Mouse (Mus musculus) G1E (cell line): ENCODE data around the gene Lmcd1. TPM values are rescaled to one million over a fixed set of nuclear protein-coding genes. Genes with fewer than 3 reads are reported as not detected.
"Not testable (repeated sequence)": the region's sequence is repeated elsewhere in the genome, so short reads cannot be mapped to it uniquely, and the experiment has no call there.

Experiments used
- ATAC-seq: 2 replicates; pipeline ENCODE4 v1.8.0; 2016; ENCODE audit warnings: mild to moderate bottlenecking; ENCODE audit not compliant: insufficient number of reproducible peaks, poor library complexity, low FRiP score, severe bottlenecking; ENCODE audit errors: extremely low read depth
- DNase-seq: peaks from one replicate; pipeline ENCODE4 v3.0.0; 2012; ENCODE audit warnings: low spot score
- H3K27me3 ChIP-seq: 2 replicates; pipeline ENCODE4 v1.6.1; 2012; ENCODE audit warnings: mild to moderate bottlenecking, low read length, inconsistent platforms; ENCODE audit not compliant: insufficient read depth
- H3K36me3 ChIP-seq: replicated peaks from 2 replicates; pipeline ENCODE3; 2012; ENCODE audit warnings: mild to moderate bottlenecking, inconsistent platforms
- H3K4me1 ChIP-seq: 2 replicates; pipeline ENCODE4 v1.6.1; 2012; ENCODE audit warnings: low read depth, low read length, inconsistent platforms, mixed read lengths; ENCODE audit not compliant: insufficient read depth
- H3K4me3 ChIP-seq: 2 replicates; pipeline ENCODE4 v1.5.1; 2012; ENCODE audit warnings: low read depth, mild to moderate bottlenecking, inconsistent platforms, low read length, moderate library complexity, mixed read lengths
- H3K9me3 ChIP-seq: replicated peaks from 2 replicates; pipeline ENCODE4 v1.6.1; 2012; ENCODE audit warnings: inconsistent platforms
- CTCF ChIP-seq: IDR thresholded peaks from 2 replicates; pipeline ENCODE4 v1.5.1; 2012; ENCODE audit warnings: low read depth, low read length, inconsistent platforms, mixed read lengths
- GATA1 ChIP-seq: IDR thresholded peaks from 2 replicates; pipeline ENCODE4 v1.6.1; 2012; ENCODE audit warnings: borderline replicate concordance, low read length, inconsistent platforms, mixed read lengths
- GATA2 ChIP-seq: IDR thresholded peaks from 2 replicates; pipeline ENCODE4 v1.6.1; 2012; ENCODE audit warnings: low read depth, low read length, inconsistent platforms, borderline replicate concordance
- POLR2AphosphoS5 ChIP-seq: IDR thresholded peaks from 2 replicates; pipeline ENCODE4 v1.6.1; 2012; ENCODE audit warnings: low read depth, low read length, inconsistent platforms; ENCODE audit not compliant: insufficient replicate concordance
- TAL1 ChIP-seq: conservative IDR thresholded peaks from 2 replicates; pipeline ENCODE4 v1.6.1; 2012; ENCODE audit warnings: low read depth, low read length, inconsistent platforms, mixed read lengths
- polyA plus RNA-seq: library from polyadenylated mRNA; stranded (reverse); fragments of >175 nt; gene quantifications from 2 replicates; pipeline ENCODE4 v1.2.3, GENCODE M21; 2012
- total RNA-seq, 2 experiments: library from RNA; stranded (forward) in 1 of 2; stranded (reverse) in 1 of 2; fragments of 200-1000 nt in 1 of 2; fragments of >200 nt in 1 of 2; fragmentation: Nextera tagmentation in 1 of 2; gene quantifications; 2 replicates each; pipeline ENCODE4 v1.2.3; 2014 to 2017

Gene Lmcd1
- not detected in 2 replicates for total RNA-seq (2014; fragmentation: Nextera tagmentation)
- total RNA-seq (2017) = 0.11 TPM in 1 of 2 replicates, not detected in the other
- not detected in 2 replicates for polyA plus RNA-seq

GRCm38 (mm10) chr6:112273501-112274205 lies at the start of gene Lmcd1:
Gene Lmcd1, plus strand, starts transcription at chr6:112273758.
- Histone ChIP-seq H3K27me3 (no peaks in the 10 kb centered on the region), H3K36me3 (no peaks in the 10 kb centered on the region), H3K9me3 (peaks cover 57% of the 10 kb centered on the region), H3K4me3 (no peak within 1 kb of the TSS), H3K4me1 (no peaks in the 10 kb centered on the region)
- ATAC-seq = no peak
- TF ChIP-seq GATA2 (no peak), GATA1 (no peak), POLR2AphosphoS5 (no peak), CTCF (no peak), TAL1 (no peak)
- no peak for DNase-seq

DNA sequence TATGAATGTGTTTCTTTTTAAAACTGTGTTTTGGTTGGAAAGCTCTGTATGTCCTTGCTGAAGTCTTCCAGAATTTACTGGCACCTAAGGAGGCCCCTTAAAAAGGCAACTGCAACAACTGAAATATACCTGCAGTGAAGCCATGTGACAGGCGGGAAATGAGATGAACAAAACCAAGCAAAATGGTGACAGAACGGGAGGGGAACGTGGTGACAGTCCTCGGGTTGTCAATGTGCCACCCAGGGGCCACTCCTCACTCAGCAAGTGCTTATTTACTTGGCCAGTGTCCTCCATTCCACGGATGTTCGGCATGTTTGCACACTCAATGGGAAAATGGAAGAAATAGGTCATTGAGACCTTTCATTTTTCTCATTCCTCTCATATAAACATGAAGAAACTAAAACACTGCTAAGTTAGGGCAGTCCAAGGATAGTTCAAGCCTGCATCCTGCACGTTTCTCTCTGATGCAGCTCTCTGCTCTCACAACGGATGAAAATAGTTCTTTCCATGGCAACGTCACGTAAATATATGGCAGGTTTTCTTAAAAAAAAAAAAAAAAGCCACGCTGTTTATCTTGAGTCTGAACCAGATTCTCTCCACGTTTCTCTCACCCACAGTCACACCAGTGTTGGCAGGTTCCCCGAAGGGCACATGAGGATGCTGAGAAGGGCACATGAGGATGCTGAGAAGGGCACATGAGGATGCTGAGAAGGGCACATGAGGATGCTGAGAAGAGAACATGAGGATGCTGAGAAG lies 49.5 kb upstream of the Lmcd1 start:
- TF ChIP-seq GATA1 (no peak), TAL1 (no peak), POLR2AphosphoS5 (no peak), CTCF (no peak), GATA2 (no peak)
- ATAC-seq (no peak), DNase-seq (no peak)
- Histone ChIP-seq H3K4me1 (no peaks in the 10 kb centered on the region), H3K36me3 (no peaks in the 10 kb centered on the region), H3K27me3 (no peaks in the 10 kb centered on the region), H3K9me3 (peaks cover 34% of the 10 kb centered on the region), H3K4me3 (no peak overlapping the region)

DNA sequence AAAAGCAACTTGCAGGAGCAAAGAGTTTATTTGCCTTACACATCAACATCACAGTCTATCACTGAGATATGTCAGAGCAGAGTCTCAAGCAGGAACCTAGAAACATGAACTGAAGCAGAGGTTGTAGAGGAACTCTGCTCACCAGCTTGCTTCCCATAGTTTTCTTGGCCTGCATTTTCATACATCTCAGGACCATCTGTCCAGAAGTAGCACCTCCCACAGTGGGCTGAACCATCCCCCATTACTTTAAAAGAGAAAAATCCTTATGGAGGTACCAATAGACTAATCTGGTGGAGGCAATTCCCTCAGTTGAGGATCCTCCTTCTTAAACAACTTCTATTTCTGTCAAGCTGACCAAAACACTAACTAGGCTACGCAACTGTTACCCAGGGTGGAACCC lies 36.8 kb upstream of the Lmcd1 start:
- Histone ChIP-seq H3K36me3 (no peaks in the 10 kb centered on the region), H3K9me3 (peaks cover 10% of the 10 kb centered on the region), H3K4me1 (no peaks in the 10 kb centered on the region), H3K4me3 (no peak overlapping the region), H3K27me3 (no peaks in the 10 kb centered on the region)
- ATAC-seq (no peak), DNase-seq (no peak)
- no peak for TF ChIP-seq TAL1
- TF ChIP-seq GATA1 = no peak
- no peak for TF ChIP-seq GATA2
- no peak for TF ChIP-seq CTCF
- no peak for TF ChIP-seq POLR2AphosphoS5

GRCm38 (mm10) chr6:112242216-112242615 lies 31.3 kb upstream of the Lmcd1 start:
- Histone ChIP-seq H3K4me3 (no peak overlapping the region), H3K36me3 (no peaks in the 10 kb centered on the region), H3K27me3 (no peaks in the 10 kb centered on the region), H3K9me3 (peaks cover 27% of the 10 kb centered on the region), H3K4me1 (no peaks in the 10 kb centered on the region)
- DNase-seq (no peak), ATAC-seq (no peak)
- TF ChIP-seq CTCF (no peak), GATA2 (no peak), GATA1 (no peak)

DNA sequence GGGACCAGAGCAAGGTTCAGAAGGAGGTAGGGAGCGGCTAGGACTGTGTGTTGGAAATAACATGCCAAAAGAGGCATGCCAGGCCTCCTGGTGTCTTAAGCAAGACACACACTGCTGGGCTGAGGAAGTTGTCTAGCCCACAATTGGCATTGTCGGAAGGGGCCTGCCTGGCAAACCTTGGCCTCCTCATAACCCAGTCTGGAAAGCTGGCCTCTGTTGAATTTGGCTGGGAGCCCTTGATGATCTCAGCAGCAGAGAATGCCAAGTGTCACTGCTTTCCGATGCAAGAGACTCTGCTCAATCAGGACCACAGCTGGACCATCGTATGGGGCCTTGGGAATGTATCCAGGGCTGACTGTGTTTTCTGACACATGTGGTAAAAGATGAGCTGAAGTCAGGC lies 27.9 kb upstream of the Lmcd1 start:
- Histone ChIP-seq H3K4me1 (no peaks in the 10 kb centered on the region), H3K9me3 (peaks cover 35% of the 10 kb centered on the region), H3K27me3 (no peaks in the 10 kb centered on the region), H3K4me3 (no peak overlapping the region), H3K36me3 (no peaks in the 10 kb centered on the region)
- TF ChIP-seq GATA2 (no peak), TAL1 (no peak), CTCF (no peak), POLR2AphosphoS5 (no peak), GATA1 (no peak)
- ATAC-seq (no peak), DNase-seq (no peak)

- Histone ChIP-seq H3K36me3 (no peaks in the 10 kb centered on the region), H3K9me3 (peaks cover 39% of the 10 kb centered on the region), H3K27me3 (no peaks in the 10 kb centered on the region), H3K4me1 (no peaks in the 10 kb centered on the region), H3K4me3 (no peak overlapping the region)
- TF ChIP-seq GATA1 (no peak), GATA2 (no peak), CTCF (no peak), POLR2AphosphoS5 (no peak), TAL1 (no peak)
- ATAC-seq (no peak), DNase-seq (no peak)
These were observed 26.9 kb upstream of the Lmcd1 start for GRCm38 (mm10) chr6:112246636-112247035.

DNA sequence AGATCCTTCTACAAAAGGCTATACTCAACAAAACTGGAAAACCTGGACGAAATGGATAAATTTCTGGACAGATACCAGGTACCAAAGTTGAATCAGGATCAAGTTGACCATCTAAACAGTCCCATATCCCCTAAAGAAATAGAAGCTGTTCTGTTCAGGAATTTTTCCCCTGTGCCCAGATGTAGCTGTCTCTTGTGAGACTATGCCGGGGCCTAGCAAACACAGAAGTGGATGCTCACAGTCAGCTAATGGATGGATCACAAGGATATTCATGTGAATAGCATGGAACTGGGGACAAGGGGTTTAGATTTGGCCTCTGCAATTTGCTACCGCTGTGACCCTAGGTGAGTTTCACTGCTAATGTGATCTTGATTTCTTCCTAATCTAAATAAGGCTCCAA lies 19.6 kb upstream of the Lmcd1 start:
- not testable (repeated sequence) for H3K36me3 ChIP-seq, ATAC-seq, H3K4me3 ChIP-seq, DNase-seq, H3K4me1 ChIP-seq, H3K27me3 ChIP-seq
- peaks cover 32% of the 10 kb centered on the region for H3K9me3 ChIP-seq
